Mouse (Mus musculus): ENCODE measurements around the gene Myocos.

Gene Myocos

DNA sequence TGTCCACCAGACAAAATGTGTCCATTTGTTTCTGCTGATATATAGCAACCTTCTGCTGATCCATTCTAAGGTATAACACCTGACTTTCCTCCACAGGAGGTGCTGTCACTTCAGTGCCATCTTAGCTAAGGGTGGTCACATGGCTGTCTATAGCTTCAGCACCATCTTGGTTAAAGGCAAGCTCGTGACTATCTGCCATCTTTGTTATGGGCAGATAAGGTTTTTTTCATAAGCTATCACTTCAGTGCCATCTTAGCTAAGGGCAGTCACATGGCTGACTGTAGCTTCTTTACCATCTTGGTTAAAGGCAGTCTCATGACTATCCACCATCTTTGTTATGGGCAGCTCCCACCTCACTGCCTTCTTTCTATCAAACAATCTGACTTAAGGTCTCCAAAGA is 42.5 kb downstream of the Myocos start:
- no peak for DNase-seq (ENCODE audit: low spot score)

DNA sequence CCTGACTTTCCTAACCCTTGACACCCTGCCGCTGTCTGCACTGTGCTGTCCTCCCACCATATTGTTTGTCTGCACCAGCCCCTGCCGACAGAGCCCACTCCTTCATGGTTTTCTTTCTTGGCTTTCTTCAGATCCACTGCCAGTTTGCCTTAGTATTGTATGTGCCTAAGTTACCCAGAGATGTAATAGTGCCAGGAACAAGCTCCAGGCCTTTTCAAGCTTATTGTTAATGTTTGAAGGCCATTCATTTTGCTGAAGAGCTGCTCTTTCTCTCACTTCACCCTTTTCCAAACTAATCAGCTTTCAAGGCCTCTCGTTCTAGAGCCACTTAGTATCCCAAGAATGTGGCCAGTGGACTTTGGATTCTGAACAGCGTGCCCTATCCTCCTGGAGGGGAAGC is 46.8 kb downstream of the Myocos start:
- DNase-seq (ENCODE audit: low spot score) = no peak

DNA sequence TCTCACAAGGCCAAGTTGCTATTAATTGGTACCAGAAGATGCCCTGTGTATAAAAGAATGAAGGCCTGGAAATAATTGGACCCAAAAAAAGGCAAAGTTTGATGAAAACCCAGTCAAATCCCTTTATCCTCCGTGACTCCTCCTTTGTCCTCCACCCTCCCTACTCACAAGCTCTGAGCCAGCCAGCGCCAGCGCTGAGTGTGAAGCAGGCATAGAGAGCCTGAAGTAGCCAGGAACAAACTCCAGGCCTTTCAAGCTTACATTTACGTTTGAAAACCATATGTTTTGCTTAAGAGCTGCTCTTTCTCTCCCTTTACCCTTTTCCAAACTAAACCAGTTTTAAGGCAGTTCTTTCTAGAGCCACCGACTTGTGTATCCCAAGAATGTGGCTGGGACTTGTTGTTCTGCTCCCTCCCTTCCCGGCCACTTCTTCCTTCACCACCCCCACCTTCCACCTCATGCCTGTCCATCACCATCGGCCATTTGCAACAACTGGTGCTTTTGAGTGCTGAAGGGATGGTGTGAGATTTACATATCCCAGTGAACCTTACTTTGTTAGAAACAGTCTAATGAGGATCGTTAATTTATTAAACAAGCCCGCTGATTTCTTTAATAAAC is 48.3 kb downstream of the Myocos start:
- DNase-seq (ENCODE audit: low spot score) = no peak

DNA sequence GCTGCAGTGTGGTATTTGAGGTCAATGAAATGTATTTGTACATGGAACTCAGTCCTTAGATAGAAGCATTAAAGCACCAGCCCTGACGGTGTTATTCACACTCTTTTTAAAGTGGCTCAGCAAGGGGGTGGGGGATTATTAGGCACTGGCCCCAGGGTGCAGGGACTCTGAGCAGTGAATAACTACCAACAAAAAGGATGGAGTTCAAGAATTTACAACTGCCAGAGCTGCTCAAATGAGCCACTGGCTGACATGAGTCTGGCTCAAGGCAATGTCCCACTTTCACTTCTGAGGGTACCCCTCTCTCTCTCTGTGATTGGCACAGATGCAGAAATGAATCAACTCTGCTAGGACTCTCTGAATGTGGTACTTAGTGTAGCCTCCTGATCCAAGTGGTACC is 49.9 kb downstream of the Myocos start:
- DNase-seq (ENCODE audit: low spot score) = no peak

DNA sequence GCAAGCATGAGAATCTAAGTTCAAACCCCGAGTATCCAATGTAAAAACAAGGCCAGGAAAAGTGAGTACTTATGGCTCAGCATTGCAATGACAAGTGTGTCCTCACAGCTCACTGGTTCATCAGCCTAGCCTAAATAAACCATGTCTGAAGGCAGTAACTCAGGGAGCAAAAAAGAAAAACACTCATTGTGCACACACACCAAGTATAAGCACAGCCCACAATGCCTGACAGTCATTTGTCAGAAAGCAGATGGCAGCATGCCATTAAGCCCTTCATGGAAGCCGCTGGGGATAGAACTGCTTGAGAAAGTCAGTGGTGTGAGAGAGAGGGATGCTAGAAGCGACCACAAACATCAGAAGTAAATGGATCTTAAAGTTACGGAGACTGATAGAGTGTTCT is 56.7 kb downstream of the Myocos start:
- DNase-seq (ENCODE audit: low spot score) = no peak

DNA sequence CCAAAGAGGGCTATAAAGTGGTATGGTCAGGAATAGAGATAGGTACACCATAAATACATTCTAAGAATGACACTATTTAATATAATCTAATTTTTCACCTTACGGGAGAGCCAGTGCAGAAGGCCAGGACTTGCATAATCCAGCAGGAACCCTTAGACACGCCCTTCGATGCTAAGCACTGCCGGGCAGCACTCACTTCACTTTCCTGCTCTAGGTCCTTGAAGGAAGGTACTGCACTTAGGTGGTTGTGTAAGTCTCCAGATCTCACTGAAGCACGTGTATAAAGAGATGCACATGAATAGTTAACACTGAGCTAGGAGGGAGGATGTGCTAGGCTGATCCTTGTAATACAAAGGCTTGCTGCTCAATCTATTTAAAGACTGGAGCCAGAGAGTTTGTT is 58.4 kb downstream of the Myocos start:
- no peak for DNase-seq (ENCODE audit: low spot score)

DNA sequence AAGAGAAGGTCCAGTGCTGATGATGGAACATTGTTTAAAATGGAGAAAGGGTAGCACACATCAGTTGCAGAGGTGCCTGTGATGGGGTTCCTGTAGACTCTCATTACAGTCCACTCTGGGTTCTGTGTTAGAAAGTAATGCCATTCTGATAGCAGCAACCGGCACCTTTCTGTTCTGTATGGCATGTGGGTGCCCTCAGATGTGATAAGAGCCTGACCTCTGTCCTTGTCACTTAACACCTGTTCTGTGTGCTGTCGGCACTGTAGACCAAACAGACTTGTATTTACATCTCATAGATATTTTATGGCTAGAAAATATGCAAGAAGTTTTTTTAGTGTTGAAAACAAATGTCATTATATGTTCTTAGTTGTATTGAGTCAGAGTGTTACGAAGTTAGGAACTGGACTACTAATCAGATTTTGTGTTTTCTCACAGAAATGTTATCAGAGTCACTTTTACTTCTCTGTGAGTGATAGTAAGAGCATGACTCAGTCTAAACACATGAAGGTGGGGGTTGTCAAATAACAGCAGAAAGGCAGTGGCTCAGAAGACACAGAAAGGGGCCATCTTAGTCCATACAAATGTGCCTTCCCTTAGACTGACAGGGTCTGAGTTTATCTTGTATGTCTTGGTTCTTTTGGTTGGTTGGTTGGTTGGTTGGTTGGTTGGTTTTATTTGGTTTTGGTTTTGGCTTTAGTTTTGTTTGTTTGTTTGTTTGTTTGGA is 60.5 kb downstream of the Myocos start:
- DNase-seq (ENCODE audit: low spot score) = no peak

Measured in urinary bladder, postnatal 10 days (tissue).